Mouse (Mus musculus): Measurements from ENCODE around the gene Ovol1.

- no peak for TF ChIP-seq POLR2A (IDR thresholded peaks at IDR 0.05; ENCODE audit: low read depth, low read length)
- peak; percentile 99 for TF ChIP-seq CTCF (IDR thresholded peaks at IDR 0.05; ENCODE audit: extremely low read depth, insufficient read length, insufficient replicate concordance, low read depth, low read length)
These were observed 30.9 kb downstream of the Ovol1 start for GRCm38 (mm10) chr19:5529325-5530137.

Data from small intestine, adult 2 months (tissue).